Mouse (Mus musculus): Measurements from ENCODE around the gene Nprl3. TPM values are rescaled to one million over a fixed set of nuclear protein-coding genes. Genes with fewer than 3 reads are reported as not detected.

Gene Nprl3
- polyA plus RNA-seq, 1 experiment from 2014 or later: 31.4 TPM

GRCm38 (mm10) chr11:32189434-32189833, 78.1 kb downstream of the Nprl3 start:
- H3K27me3 ChIP-seq (ENCODE audit: control insufficient read depth, insufficient read depth, low read length): no peaks in the 10 kb centered on the region
- ATAC-seq (ENCODE audit: low FRiP score) (no peak), DNase-seq (ENCODE audit: low spot score) (no peak)
- no peaks in the 10 kb centered on the region for H3K36me3 ChIP-seq (ENCODE audit: control insufficient read depth, insufficient read depth, low read length)
- H3K4me1 ChIP-seq (replicated peaks; ENCODE audit: control insufficient read depth, insufficient read depth, low read length): no peaks in the 10 kb centered on the region
- no peak overlapping the region for H3K4me2 ChIP-seq (replicated peaks; ENCODE audit: low read depth, low read length)
- H3K27ac ChIP-seq (ENCODE audit: low read depth, low read length): no peak overlapping the region
- H3K4me3 ChIP-seq (ENCODE audit: low read depth, low read length): no peak overlapping the region
- H3K9ac ChIP-seq (ENCODE audit: low read depth, low read length): no peak overlapping the region
- 63% methylated on average over 5 of the region's 5 CpGs for WGBS
- H3K9me3 ChIP-seq (ENCODE audit: control insufficient read depth, low read length): no peaks in the 10 kb centered on the region

DNA sequence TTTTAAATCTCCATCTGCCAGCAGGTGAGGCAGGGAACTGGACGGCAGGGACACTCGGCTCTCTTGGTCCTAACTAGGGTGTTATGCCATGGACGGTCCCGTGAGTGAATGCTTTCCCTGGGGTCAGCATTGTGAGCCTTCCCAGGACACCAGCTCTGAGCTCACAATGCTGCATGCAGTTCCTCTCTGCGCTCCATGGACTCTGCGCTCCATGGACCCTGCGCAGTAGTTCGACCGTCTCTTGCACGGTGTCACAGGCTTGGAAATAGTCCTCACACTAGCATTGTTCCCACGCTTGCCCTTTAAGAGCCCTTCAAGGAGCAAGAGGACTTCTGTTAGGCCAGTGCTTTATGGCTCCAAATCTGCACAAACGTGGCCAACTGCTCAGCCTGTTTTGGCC, 78.6 kb downstream of the Nprl3 start:
- 83% methylated on average over 12 of the region's 12 CpGs for WGBS
- no peak overlapping the region for H3K27ac ChIP-seq (ENCODE audit: low read depth, low read length)
- no peak overlapping the region for H3K4me2 ChIP-seq (replicated peaks; ENCODE audit: low read depth, low read length)
- H3K4me1 ChIP-seq (replicated peaks; ENCODE audit: control insufficient read depth, insufficient read depth, low read length): no peaks in the 10 kb centered on the region
- DNase-seq (ENCODE audit: low spot score): no peak
- no peaks in the 10 kb centered on the region for H3K9me3 ChIP-seq (ENCODE audit: control insufficient read depth, low read length)
- H3K27me3 ChIP-seq (ENCODE audit: control insufficient read depth, insufficient read depth, low read length): no peaks in the 10 kb centered on the region
- H3K4me3 ChIP-seq (ENCODE audit: low read depth, low read length): no peak overlapping the region
- no peak overlapping the region for H3K9ac ChIP-seq (ENCODE audit: low read depth, low read length)
- ATAC-seq (ENCODE audit: low FRiP score): no peak
- H3K36me3 ChIP-seq (ENCODE audit: control insufficient read depth, insufficient read depth, low read length): no peaks in the 10 kb centered on the region

DNA sequence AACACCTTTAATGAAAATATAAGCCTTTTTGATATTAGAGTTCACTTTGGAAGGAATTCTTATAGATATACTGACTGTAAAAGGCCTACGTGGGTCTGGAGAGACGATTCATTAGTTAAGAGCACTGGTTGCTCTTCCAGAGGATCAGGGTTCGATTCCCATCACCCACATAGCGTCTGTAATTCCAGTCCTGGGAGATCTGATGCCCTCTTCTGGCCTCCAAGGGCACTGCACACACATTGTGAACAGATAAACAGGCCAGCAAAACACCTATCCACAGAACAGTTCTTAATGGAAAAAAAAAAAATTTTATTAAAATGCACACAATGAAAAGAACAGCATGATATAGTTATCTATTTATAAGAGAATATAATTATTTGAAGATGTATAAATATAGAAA, 80.3 kb downstream of the Nprl3 start:
- Histone ChIP-seq H3K4me2 (replicated peaks; ENCODE audit: low read depth, low read length) (no peak overlapping the region), H3K9ac (ENCODE audit: low read depth, low read length) (no peak overlapping the region), H3K4me3 (ENCODE audit: low read depth, low read length) (no peak overlapping the region), H3K27ac (ENCODE audit: low read depth, low read length) (no peak overlapping the region), H3K4me1 (replicated peaks; ENCODE audit: control insufficient read depth, insufficient read depth, low read length) (no peaks in the 10 kb centered on the region), H3K9me3 (ENCODE audit: control insufficient read depth, low read length) (no peaks in the 10 kb centered on the region), H3K36me3 (ENCODE audit: control insufficient read depth, insufficient read depth, low read length) (no peaks in the 10 kb centered on the region), H3K27me3 (ENCODE audit: control insufficient read depth, insufficient read depth, low read length) (no peaks in the 10 kb centered on the region)
- 90% methylated on average over 4 of the region's 4 CpGs for WGBS
- no peak for DNase-seq (ENCODE audit: low spot score)
- no peak for ATAC-seq (ENCODE audit: low FRiP score)

DNA sequence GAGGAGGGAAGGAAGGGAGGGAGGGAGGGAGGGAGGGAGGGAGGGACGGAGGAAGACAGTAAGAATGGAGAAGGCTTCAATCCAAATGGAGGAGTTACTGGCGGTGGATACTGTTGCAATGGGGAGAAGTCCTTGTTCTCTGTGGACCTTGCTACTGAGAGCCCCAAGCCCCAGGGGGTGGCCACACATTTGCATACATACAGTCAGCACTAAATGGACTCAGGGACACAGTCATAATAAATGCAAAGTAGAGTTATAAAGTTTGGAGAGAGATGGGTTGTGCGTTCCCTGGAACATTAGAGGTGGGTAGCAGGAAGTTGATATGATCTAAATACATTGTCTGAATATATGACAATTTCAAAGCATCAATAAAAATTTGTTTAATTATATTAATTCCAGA, 81.5 kb downstream of the Nprl3 start:
- WGBS: 78% methylated on average over 3 of the region's 3 CpGs
- DNase-seq (ENCODE audit: low spot score) (no peak), ATAC-seq (ENCODE audit: low FRiP score) (no peak)
- Histone ChIP-seq H3K4me1 (replicated peaks; ENCODE audit: control insufficient read depth, insufficient read depth, low read length) (no peaks in the 10 kb centered on the region), H3K4me2 (replicated peaks; ENCODE audit: low read depth, low read length) (no peak overlapping the region), H3K9ac (ENCODE audit: low read depth, low read length) (no peak overlapping the region), H3K36me3 (ENCODE audit: control insufficient read depth, insufficient read depth, low read length) (no peaks in the 10 kb centered on the region), H3K27me3 (ENCODE audit: control insufficient read depth, insufficient read depth, low read length) (no peaks in the 10 kb centered on the region), H3K4me3 (ENCODE audit: low read depth, low read length) (no peak overlapping the region), H3K9me3 (ENCODE audit: control insufficient read depth, low read length) (no peaks in the 10 kb centered on the region), H3K27ac (ENCODE audit: low read depth, low read length) (no peak overlapping the region)

DNA sequence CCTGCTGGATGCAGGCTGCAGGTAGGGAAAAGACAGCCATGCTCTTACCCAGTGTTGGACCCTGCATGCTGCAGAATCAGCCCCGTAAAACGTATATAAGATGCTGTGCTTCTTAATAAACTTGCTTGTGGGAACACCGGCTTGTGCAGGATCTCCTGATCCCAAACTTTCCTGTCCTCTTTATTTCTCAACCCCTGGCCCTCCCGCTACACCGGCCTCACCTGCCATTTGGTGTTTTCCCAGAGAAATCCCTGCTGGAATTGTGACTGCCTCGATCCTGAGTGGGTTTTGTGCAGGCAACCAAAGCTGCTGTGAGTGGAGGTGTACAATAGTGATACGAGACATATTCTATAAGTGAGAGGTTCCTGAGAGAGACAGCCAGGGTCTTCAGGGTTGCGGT, 83.0 kb downstream of the Nprl3 start:
- no peak for DNase-seq (ENCODE audit: low spot score)
- WGBS: 91% methylated on average over 8 of the region's 8 CpGs
- no peaks in the 10 kb centered on the region for H3K27me3 ChIP-seq (ENCODE audit: control insufficient read depth, insufficient read depth, low read length)
- H3K9ac ChIP-seq (ENCODE audit: low read depth, low read length): no peak overlapping the region
- H3K9me3 ChIP-seq (ENCODE audit: control insufficient read depth, low read length): no peaks in the 10 kb centered on the region
- no peak for ATAC-seq (ENCODE audit: low FRiP score)
- no peak overlapping the region for H3K27ac ChIP-seq (ENCODE audit: low read depth, low read length)
- no peaks in the 10 kb centered on the region for H3K36me3 ChIP-seq (ENCODE audit: control insufficient read depth, insufficient read depth, low read length)
- no peak overlapping the region for H3K4me2 ChIP-seq (replicated peaks; ENCODE audit: low read depth, low read length)
- no peak overlapping the region for H3K4me3 ChIP-seq (ENCODE audit: low read depth, low read length)
- no peaks in the 10 kb centered on the region for H3K4me1 ChIP-seq (replicated peaks; ENCODE audit: control insufficient read depth, insufficient read depth, low read length)

DNA sequence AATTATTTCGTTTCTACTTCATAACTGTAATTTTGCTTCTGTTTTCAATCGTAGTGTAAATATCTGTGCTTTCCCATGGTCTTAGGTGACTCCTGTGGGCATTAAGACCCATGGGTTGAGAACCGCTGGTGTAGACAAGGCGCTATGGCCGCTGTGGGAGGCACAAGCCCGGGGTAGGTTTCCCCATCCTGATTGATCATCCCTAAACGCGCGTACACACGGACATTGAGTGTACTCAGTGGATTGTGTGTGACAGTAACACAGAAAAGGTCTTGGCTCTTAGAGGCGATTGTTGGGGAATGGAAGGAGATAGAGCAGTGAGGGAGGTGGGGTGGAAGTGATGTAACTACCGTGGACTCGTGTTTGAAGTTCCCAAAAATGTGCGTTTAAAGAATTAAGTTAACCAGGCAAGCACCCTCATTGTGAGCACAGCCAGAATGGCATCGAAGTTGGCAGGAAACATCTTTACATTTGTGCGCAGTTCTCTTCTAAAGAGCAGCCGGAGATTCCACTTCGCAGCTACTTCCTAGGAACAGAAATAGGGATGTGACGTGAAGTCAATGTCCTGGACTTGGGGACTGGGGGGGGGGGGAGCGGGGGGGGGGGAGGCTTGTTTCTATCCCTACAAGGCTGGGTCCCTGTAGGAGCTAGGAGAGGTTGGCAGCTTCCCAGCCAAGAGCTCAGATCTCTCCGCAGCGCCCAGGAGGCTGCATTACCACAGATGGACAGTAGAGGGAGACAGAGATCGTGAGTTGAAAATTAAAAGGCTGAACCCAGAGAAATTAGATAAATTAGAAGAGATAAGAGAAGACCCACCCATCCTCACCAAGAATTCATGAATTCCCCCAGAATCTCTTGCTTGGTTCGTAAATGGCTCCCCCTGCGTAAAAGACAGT, 85.3 kb downstream of the Nprl3 start:
- 49% methylated on average over 24 of the region's 25 CpGs for WGBS
- peak; percentile 90 for DNase-seq (ENCODE audit: low spot score)
- Histone ChIP-seq H3K9ac (ENCODE audit: low read depth, low read length) (no peak overlapping the region), H3K4me2 (replicated peaks; ENCODE audit: low read depth, low read length) (no peak overlapping the region), H3K27ac (ENCODE audit: low read depth, low read length) (no peak overlapping the region), H3K9me3 (ENCODE audit: control insufficient read depth, low read length) (no peaks in the 10 kb centered on the region), H3K4me3 (ENCODE audit: low read depth, low read length) (no peak overlapping the region), H3K36me3 (ENCODE audit: control insufficient read depth, insufficient read depth, low read length) (no peaks in the 10 kb centered on the region), H3K27me3 (ENCODE audit: control insufficient read depth, insufficient read depth, low read length) (no peaks in the 10 kb centered on the region), H3K4me1 (replicated peaks; ENCODE audit: control insufficient read depth, insufficient read depth, low read length) (no peaks in the 10 kb centered on the region)
- no peak for ATAC-seq (ENCODE audit: low FRiP score)

DNA sequence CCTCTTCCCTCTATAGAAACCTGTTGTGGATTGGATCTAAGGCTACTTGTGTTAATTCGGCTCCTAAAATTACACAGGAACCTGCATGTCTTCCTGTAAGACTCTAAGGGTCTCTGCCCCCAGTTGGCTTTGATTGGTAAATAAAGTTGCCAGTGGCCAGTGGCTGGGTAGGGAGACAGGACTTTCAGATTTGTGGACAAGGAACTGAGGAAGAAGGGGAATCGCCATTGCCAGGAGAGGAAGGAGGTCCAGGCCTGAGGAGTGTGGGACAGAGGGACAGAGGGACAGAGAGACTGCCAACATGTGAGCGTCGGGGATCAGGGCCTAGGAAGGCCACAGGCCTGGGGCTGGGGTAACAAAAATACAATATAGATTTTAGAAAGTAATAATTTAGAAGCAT, 86.3 kb downstream of the Nprl3 start:
- ATAC-seq (ENCODE audit: low FRiP score) (no peak), DNase-seq (ENCODE audit: low spot score) (no peak)
- no peak overlapping the region for H3K4me2 ChIP-seq (replicated peaks; ENCODE audit: low read depth, low read length)
- no peaks in the 10 kb centered on the region for H3K27me3 ChIP-seq (ENCODE audit: control insufficient read depth, insufficient read depth, low read length)
- H3K9ac ChIP-seq (ENCODE audit: low read depth, low read length): no peak overlapping the region
- H3K9me3 ChIP-seq (ENCODE audit: control insufficient read depth, low read length): no peaks in the 10 kb centered on the region
- no peak overlapping the region for H3K27ac ChIP-seq (ENCODE audit: low read depth, low read length)
- no peak overlapping the region for H3K4me3 ChIP-seq (ENCODE audit: low read depth, low read length)
- no peaks in the 10 kb centered on the region for H3K4me1 ChIP-seq (replicated peaks; ENCODE audit: control insufficient read depth, insufficient read depth, low read length)
- WGBS: 78% methylated on average over 4 of the region's 4 CpGs
- no peaks in the 10 kb centered on the region for H3K36me3 ChIP-seq (ENCODE audit: control insufficient read depth, insufficient read depth, low read length)

- H3K4me1 ChIP-seq (replicated peaks; ENCODE audit: control insufficient read depth, insufficient read depth, low read length): no peaks in the 10 kb centered on the region
- no peak for ATAC-seq (ENCODE audit: low FRiP score)
- no peak overlapping the region for H3K9ac ChIP-seq (ENCODE audit: low read depth, low read length)
- no peak overlapping the region for H3K27ac ChIP-seq (ENCODE audit: low read depth, low read length)
- no peak overlapping the region for H3K4me3 ChIP-seq (ENCODE audit: low read depth, low read length)
- no peaks in the 10 kb centered on the region for H3K9me3 ChIP-seq (ENCODE audit: control insufficient read depth, low read length)
- H3K36me3 ChIP-seq (ENCODE audit: control insufficient read depth, insufficient read depth, low read length): no peaks in the 10 kb centered on the region
- no peak overlapping the region for H3K4me2 ChIP-seq (replicated peaks; ENCODE audit: low read depth, low read length)
- DNase-seq (ENCODE audit: low spot score): no peak
- WGBS: 77% methylated on average over 1 of the region's 1 CpGs
- no peaks in the 10 kb centered on the region for H3K27me3 ChIP-seq (ENCODE audit: control insufficient read depth, insufficient read depth, low read length)
These were observed 89.0 kb downstream of the Nprl3 start for GRCm38 (mm10) chr11:32178506-32178905.

Data from hindbrain, embryonic 11.5 days (tissue).